Mouse (Mus musculus) c-Kit-positive CD71-positive TER-119-positive erythroid progenitor cells, embryonic 14.5 days (primary cell): ENCODE results near the gene Olfr917.

Experiments used
- DNase-seq: peaks from one replicate; pipeline ENCODE4 v3.0.0-alpha.2; 2013; ENCODE audit warnings: low spot score

The Olfr917 gene

DNA sequence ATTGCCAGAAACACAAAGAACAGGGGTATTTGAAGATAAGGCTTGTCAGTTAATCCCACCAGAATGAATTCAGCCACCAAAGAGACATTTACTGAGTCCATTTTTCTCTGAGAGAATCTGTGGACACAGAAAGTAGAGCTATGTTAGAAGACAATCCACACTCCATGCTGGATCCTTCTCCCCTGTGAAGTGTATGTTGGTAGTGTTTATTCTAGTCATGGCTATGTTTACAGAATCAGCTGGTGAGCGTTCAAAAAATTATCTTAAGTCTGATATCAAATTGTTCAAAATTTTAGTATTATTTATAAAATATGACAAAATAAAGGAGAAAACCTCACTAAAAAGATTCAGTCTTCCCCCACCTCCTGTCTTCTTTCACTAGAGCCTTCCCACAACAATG is at the start of gene Olfr917:
Gene Olfr917 (minus strand): TSS at position 101 of the 400 bp plus-strand sequence.
- no peak for DNase-seq

DNA sequence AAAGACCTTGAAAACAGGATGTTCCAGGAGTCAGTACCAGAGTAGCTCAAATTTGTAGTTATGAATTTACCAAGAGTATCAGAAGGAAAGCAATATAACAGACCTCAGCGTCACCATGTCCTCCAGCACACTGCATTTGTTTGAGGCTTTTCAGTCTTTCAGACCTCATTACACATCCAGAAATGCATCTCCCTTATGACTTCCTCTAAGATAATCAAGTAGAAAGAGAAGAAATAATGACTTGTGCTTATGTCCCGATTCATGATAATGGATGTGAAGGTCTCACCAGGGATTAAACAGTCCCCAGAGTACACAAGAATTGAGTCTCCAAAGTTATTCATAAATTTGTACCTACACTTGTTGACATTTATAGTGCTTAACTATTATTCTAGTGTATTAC is 8.9 kb upstream of the Olfr917 start, which contains the start of gene Olfr918:
Gene Olfr918 (minus strand): TSS at position 101 of the 400 bp plus-strand sequence.
- DNase-seq, result no peak

DNA sequence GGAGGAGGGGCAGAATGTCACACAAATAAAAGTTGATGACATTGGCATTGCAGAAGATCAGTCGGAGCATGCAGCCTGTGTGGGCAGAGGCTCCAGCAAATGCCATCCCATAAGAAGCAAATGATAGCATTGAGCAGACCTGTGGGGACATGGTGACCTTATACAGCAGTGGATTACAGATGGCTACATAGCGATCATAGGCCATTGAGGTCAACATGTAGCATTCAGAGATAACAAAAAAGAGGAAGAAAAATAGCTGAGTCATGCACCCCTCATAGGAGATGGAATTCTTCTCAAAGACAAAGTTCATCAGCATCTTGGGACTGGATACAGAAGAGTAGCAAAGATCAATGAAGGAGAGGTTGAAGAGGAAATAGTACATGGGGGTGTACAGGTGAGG is 7.2 kb upstream of the Olfr917 start:
- DNase-seq, result no peak

DNA sequence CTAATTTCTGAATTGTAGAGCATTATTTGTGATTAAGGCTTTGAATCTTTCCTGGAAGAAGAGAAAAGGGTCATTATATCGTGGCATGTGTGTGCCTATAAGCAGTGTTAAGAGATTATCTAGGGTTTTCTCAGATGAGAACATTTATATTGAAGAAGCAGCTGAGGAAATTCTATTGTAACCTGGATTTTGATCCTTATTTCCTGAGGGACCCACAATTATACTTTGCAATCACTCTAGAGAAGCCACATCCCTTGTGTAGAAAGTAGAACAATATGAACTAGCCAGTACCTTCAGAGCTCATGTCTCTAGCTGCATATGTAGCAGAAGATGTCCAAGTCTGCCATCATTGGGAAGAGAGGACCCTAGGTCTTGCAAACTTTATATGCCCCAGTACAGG is 5.9 kb downstream of the Olfr917 start, which contains the start of gene Olfr916:
Gene Olfr916 (minus strand): TSS at position 101 of the 400 bp plus-strand sequence.
- DNase-seq, result no peak

DNA sequence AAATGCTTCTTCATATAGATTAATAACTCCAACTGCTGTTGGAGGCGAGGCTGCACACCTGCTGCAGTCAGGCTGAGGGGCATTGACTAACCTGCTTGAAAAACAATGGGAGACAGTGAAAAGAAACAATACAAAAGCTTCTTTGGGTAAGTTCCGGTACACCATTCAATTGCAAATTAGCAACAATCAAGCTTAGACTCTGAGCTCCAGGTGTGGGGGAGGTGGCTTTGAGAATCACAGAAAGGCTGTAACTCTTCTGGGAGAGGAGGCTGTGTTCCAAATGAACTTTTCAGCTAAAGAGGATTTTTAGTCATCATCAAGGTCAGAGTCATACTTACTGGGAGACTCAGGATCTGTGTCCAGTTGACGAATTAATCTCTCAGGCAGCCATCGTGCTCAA is 33.2 kb downstream of the Olfr917 start:
- DNase-seq, result no peak
